Mouse (Mus musculus): ENCODE results near the gene Epyc.
A peak's percentile ranks its signal among the peaks of the same experiment; 100 is the strongest.

The Epyc gene

GRCm38 (mm10) chr10:97643768-97644167 is at the start of gene Epyc:
Gene Epyc, plus strand, starts transcription at chr10:97644068.
- DNase-seq (ENCODE audit: low spot score) = no peak

DNA sequence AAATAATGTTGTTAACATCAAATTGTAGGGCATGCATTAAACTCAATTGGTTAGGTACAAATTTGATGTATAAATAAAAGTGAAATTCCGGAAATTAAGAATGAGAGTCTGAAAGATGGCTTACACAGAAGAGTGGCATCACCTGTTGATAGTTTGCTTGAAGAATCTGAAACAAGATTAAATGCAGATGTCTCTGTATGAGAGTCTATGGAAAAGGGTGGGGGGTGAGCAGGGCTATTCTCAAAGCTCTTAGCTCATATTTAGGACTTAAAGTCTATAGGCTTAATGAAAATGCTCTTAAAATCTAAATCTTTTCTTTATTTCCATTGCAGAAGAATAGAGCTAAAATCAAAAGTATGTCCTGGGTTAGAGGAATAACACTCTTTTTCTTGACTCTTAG is 48.2 kb upstream of the Epyc start:
- no peak for DNase-seq (ENCODE audit: low spot score)

- no peak for DNase-seq (ENCODE audit: low spot score)
Measured at GRCm38 (mm10) chr10:97601744-97602143, 42.1 kb upstream of the Epyc start.

- DNase-seq (ENCODE audit: low spot score) = no peak
Measured at GRCm38 (mm10) chr10:97603256-97603655, 40.6 kb upstream of the Epyc start.

DNA sequence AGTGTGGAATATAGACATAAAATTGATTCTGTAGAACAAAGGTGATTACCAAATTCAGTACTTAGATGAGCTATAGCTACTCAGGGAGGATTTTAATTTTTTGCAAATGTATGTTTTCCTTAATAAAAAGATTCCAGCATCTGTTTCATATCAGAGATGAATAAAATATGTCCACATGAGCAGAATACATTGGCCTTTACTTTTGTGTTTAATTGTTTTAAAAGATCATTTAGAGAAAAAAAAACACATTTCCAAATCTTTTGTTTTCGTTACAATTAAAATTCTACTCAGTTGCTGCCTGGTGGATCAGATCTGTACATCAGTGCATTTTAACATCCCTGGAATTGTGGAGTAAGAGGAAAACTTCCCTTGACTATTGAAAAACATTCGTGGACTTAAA is 37.3 kb upstream of the Epyc start, which contains the start of gene Kera:
Kera (plus strand) TSS at position 301 of the 400 bp plus-strand sequence.
- DNase-seq (ENCODE audit: low spot score) = no peak

DNA sequence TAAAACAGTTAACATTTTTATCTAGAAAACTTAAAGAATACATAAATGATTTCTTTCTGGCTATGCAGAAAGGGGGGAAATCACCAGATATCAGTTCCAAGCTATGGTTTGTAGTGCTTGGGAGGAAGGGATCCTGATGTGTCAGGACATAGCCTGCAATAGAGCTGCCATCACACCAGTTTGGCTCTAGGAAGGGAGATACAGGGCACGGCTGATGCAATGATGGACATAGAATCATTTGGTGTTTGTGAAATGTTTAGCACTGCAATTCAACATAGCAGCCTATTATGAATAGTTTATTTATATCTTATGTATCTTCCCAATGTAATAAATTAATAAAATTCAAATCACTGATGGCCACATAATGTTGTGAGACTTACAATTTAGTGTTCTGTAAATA is 21.5 kb upstream of the Epyc start:
- no peak for DNase-seq (ENCODE audit: low spot score)

- no peak for DNase-seq (ENCODE audit: low spot score)
Measured at GRCm38 (mm10) chr10:97624381-97624780, 19.5 kb upstream of the Epyc start.

DNA sequence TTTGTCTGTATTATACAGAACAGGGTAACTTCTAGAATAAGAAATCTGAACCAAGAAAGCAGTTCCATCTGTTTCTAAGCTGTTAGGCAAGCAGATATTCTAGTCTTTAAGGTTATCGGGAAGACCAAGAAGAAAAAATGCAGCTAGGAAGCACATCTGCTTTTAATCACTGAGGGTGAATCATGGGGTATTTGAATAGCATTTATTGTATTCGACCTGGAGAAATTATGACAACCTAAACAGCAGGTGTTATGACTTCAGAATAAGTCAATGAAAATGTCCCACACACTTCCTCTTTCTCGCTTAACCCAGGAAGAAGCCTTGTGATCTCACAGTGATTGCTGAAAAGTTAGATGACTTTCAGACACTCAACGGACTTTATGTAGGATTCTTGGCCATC is 18.8 kb upstream of the Epyc start:
- no peak for DNase-seq (ENCODE audit: low spot score)

- DNase-seq (ENCODE audit: low spot score) = no peak
Measured at GRCm38 (mm10) chr10:97626543-97626942, 17.3 kb upstream of the Epyc start.

DNA sequence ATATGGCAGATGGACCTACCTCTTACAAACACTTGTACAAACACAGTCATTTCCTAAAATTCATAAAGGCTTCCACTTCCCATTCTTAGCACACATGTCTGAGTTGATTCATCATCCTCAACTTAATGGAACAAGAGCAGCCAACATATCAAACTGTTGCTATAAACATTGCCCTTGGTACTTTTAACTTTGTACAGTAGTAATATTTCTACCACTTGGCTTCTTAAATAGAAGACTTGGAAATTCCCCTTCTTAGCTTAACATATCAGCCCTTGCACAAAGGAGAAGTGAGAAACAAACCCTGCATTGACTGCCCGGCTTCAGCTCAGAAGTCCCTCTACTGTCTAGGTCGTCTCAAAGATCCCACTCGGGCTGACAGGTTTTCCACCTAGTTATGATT is 12.8 kb upstream of the Epyc start:
- DNase-seq (ENCODE audit: low spot score) = no peak

DNA sequence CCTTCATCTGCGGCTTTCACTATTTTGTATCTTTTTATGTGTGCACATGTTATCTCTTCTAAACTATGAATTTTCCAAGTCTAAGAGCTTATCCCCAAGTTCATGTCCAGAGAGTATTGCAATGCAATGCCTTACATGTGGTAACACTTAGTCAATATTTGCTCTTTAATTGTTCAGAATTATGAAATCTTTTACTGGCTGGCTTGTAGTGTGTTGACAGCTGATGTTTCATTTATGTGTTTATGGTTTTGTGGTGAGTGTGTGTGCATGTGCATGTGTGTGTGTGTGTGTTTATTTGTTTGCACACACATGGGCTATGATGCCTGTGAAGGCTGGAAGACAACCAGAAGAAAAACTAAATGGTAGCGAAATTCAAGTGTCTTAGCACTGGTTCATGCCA is 1.9 kb upstream of the Epyc start:
- no peak for DNase-seq (ENCODE audit: low spot score)

DNA sequence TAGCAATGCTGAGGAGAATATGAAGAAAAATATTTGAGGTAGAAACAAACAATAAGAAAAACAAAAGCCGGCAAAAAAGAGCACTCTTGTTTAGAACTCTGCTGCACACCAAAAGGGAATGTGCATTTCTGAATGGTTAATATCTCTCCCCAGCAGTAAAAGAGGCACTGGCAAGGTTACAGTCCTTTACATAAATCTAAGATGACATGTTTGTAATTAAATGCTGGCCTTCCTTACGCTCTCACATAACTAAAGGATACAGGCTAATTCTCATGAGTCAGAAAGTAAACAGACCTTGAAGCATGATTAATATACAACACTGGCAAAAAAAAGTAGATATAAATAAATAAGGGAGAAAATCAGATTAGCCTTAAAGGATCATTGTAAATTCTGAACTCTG is 6.5 kb downstream of the Epyc start:
- no peak for DNase-seq (ENCODE audit: low spot score)

DNA sequence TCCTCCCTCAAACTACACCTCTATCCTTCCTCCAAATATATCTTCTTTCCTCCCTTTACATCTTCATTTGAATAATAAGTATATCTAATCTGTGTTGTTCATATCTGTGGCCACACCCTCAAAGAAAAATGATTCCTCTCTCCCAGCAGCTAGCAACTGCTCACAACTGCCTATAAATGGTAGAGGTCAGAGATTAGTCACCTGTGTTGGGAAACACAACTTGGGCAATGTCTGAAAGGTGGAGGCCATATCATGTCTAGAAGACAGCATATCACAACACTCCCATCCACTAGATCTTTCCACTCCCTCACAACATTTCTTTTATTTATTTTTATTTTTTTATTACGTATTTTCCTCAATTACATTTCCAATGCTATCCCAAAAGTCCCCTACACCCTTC is 15.6 kb downstream of the Epyc start:
- DNase-seq (ENCODE audit: low spot score) = no peak

DNA sequence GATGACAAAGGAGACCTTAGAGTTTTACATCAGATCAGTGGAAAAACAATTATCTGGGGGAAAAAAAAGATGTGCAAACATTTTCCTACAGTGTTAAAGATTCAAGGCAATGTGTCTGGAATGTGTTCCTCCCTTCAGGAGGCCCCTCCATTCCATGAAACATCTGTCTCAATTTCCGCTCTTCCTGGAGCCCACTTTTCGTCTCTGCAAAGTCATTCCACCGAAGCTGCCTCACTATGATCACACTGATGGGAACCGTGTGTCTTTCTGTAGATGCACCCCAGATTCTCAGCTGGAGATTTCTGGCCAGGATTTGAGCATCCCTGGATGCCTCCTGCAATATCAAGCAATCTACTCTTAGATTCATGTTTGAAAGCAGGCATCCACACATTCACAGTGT is 24.8 kb downstream of the Epyc start:
- DNase-seq (ENCODE audit: low spot score) = no peak

GRCm38 (mm10) chr10:97670202-97670601 is 26.3 kb downstream of the Epyc start:
- no peak for DNase-seq (ENCODE audit: low spot score)

- DNase-seq (ENCODE audit: low spot score) = no peak
Measured at GRCm38 (mm10) chr10:97673239-97673638, 29.4 kb downstream of the Epyc start.

DNA sequence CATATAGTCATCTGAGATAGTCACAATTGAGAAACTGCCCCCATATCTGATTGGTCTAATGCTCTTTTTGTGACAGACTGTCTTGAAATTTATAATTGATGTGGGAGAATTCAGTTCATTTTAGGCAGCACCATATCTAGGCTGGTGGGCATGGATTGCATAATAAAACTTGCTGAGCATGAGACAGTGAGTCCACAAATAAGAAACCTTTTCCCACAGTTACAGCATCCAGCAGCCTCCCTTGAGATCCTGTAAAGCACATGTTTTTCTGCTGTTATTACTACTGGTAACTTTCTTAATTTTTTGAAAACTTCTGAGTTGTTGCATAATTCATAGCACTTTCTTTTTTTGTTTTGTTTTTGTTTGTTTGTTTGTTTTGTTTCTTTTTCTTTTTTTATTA is 39.1 kb downstream of the Epyc start:
- DNase-seq (ENCODE audit: low spot score) = no peak

DNA sequence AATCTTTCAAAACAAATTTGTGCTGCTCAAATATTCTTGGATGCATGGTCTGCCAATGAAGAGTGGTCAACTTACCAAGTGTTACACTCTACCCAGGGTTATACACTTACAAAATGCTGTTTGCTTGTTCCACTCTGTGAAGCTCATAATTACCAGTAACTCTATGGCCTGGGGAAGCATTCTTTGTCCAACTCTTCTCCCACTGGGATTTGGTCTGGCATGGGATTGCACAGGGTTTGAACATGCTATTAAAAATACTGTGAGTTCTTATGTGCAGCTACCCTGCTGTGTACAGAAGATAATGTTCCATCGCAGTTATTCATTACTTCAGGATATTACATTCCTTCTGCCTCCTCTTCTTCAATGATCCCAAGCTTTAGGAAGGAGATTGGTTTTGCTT is 43.3 kb downstream of the Epyc start:
- DNase-seq (ENCODE audit: low spot score) = no peak

- DNase-seq (ENCODE audit: low spot score) = no peak
Measured at GRCm38 (mm10) chr10:97689425-97689824, 45.6 kb downstream of the Epyc start.

GRCm38 (mm10) chr10:97692913-97693312 is 49.0 kb downstream of the Epyc start, which contains the start of gene Ccer1:
Gene Ccer1, plus strand, starts transcription at chr10:97693059.
- no peak for DNase-seq (ENCODE audit: low spot score)

DNA sequence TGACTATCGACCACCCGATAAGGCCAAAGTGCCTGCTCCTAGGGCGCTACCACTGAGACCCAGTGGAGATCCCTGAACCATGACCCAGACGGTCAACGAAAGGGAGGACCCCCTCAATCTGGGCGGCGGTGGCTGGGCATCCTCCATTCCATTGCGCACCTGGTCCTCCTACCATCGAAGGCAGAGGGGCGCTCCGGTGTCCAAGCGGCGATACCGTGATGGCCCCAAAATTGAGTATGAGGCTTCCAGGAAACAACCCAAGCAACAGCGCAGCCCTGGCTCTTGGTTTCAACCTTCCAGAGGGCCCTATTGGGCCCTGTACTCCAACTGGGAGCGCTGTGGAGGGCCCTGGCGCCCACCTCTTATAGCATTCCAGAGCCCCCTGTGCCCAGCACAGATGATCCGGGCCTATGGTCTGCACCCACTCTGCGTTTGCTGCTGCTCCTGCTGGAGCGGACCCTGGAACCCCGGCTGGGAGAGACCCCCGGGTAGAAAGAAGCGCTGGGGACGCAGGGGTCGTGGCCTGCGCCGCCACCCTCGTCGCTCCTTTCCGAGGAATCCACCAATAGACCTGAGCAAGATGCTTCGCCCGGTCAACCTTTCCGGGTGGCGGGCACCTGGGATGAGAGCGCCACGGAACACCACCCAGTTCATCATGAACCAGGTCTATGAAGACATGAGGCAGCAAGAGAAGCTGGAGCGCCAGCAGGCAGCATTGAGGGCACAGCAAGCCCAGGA is 49.7 kb downstream of the Epyc start:
- no peak for DNase-seq (ENCODE audit: low spot score)

DNA sequence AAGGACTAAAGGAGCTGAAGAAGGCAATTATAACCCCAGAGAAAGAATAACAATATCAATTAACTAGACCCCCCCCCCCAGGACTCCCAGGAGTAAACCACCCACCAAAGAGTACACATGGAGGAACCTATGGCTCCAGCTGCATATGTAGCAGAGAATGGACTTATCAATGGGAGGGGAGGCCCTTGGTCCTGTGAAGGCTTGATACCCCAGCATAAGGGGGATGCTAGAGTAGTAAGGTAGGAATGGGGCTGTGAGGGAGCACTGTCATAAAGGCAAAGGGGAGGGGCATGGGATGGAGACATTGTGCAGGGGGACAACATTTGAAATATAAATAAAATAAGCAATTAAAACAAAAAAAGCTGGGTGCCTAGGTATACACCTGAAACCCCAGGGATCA is 58.5 kb downstream of the Epyc start:
- DNase-seq (ENCODE audit: low spot score) = no peak

DNA sequence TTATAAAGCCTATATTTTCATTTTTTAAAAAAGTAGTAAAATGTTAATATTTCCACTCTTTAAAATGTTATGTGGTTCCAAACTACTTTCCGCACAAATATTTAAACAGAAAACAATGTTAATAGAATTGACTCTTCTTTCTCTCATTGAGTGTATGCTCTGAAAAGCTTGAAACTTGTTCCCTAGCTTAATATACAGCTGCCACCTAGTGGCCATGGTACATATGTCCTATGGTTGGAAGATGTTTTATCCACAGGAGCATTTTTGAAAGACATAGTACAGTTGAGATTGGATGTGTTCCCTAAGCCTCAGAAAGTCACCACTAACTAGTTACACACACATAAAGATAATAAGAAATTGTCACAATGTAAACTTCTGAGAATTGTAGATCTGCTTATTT is 60.7 kb downstream of the Epyc start:
- peak; percentile 50 for DNase-seq (ENCODE audit: low spot score)

GRCm38 (mm10) chr10:97712687-97713086 is 68.8 kb downstream of the Epyc start:
- peak; percentile 25 for DNase-seq (ENCODE audit: low spot score)
